Mouse (Mus musculus): ENCODE results near the gene Wdpcp. TPM values are rescaled to one million over a fixed set of nuclear protein-coding genes. Genes with fewer than 3 reads are reported as not detected.
"Not testable (repeated sequence)": the region's sequence is repeated elsewhere in the genome, so short reads cannot be mapped to it uniquely, and the experiment has no call there.

The Wdpcp gene
- polyA plus RNA-seq (2016; fragmentation: Nextera tagmentation; extraction: Ambion mirVana): 12.4 and 13.3 TPM in 2 replicates

DNA sequence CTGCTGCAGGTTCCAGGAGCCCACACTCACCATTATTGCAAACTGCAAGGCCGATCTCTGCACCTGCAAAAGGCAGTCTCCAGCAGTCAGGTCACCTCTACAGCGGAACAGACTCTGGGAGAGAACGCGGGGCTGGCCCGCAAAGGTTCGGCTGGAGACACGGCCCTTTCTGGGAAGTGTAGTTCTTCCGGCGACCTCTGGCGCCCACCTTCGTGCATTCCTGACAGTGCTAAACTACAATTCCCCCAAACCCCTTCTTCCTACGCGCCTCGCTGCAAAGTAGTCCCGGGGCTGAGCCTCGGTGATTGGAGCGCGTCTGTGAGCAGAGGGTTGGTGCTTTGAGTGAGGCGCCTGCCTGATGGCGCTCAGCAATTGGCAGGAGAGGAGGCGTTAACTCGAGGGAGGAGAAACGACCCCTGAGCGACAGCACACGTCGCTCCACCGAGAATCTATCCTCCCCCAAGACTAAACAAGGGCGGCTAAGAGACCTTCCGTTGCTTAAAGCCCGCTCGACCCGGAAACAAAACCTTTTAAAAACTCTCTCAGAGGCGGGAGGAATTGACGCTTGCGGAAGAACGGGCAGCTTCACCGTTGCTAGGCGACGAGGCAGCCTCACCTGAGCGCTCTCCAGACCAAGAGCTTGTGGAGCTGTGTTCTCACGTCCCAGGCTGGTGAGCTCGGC, at the start of gene Wdpcp, which contains the start of gene Mdh1:
Gene Wdpcp, plus strand, starts transcription at position 536 of the 682 bp plus-strand sequence.
Gene Mdh1, minus strand, starts transcription at position 668 of the 682 bp plus-strand sequence.
- peaks cover 27% of the 10 kb centered on the region for H3K4me1 ChIP-seq
- WGBS: under 1% methylated on average over 42 of the region's 42 CpGs
- H3K27me3 ChIP-seq: no peaks in the 10 kb centered on the region
- peak within 1 kb of the TSS; percentile 75 for H3K4me2 ChIP-seq
- H3K9me3 ChIP-seq: no peaks in the 10 kb centered on the region
- peak within 1 kb of the TSS; percentile 75 for H3K27ac ChIP-seq
- 0 out of 2 replicates have a peak, but pooled peaks cover 4% of the 10 kb centered on the region for H3K36me3 ChIP-seq (replicated peaks)
- peak; percentile 99 for ATAC-seq (ENCODE audit: low FRiP score)
- H3K9ac ChIP-seq: peak within 1 kb of the TSS; percentile 75
- peak within 1 kb of the TSS; percentile 72 for H3K4me3 ChIP-seq (replicated peaks)

DNA sequence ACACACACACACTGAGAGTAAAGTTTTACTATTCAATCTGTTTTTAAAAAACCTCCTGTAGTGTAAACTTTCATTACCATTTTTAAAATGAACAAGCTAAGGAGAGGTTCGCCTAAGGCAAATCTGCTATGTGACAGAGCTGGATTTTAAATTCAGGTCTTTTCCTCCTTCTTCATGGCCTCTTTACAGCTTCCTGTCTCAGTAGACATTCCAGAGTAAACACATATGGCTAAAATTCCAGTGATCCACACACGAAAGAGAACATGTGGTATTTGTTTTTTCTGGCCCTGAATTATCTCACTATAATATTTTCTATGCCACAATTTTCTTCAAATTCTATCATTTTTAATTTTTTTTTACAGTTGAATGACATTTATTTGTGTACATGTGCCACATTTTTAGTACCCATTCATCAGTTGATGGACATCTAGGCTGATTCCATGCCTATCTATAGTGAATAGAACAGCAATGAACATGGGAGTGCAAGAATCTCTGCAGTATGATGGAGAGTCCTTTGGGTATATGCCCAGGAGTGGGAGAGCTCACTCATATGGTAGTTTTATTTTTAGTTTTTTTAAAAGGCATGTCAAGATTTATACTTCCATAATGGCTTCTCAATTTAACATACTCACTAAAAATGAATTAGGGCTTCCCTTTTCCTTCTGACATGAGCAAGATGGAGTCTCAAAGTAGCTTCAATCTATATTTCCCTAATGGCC, 43.2 kb upstream of the Wdpcp start:
- H3K9ac ChIP-seq: no peak overlapping the region
- H3K4me3 ChIP-seq (replicated peaks): no peak overlapping the region
- H3K36me3 ChIP-seq (replicated peaks): no peaks in the 10 kb centered on the region
- no peaks in the 10 kb centered on the region for H3K27me3 ChIP-seq
- H3K9me3 ChIP-seq: no peaks in the 10 kb centered on the region
- 80% methylated on average over 2 of the region's 2 CpGs for WGBS
- ATAC-seq (ENCODE audit: low FRiP score): no peak
- no peaks in the 10 kb centered on the region for H3K4me1 ChIP-seq
- no peak overlapping the region for H3K4me2 ChIP-seq
- no peak overlapping the region for H3K27ac ChIP-seq

DNA sequence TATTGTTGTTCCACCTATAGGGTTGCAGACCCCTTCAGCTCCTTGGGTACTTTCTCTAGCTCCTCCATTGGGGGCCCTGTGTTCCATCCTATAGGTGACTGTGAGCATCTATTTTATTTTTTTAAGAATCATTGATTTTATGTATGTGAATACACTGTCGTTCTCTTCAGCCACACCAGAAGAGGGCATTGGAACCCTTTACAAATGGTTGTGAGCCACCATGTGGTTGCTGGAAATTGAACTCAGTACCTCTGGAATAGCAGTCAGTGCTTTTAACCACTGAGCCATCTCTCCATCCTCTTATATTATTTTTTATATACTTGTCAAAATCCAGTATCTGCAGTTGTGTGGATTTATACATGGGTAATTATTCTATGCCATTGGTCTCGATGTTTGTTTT, 41.2 kb upstream of the Wdpcp start:
- not testable (repeated sequence) for H3K9me3 ChIP-seq; H3K27me3 ChIP-seq; H3K27ac ChIP-seq; H3K4me1 ChIP-seq; ATAC-seq (ENCODE audit: low FRiP score); H3K9ac ChIP-seq; H3K4me3 ChIP-seq (replicated peaks); H3K4me2 ChIP-seq; H3K36me3 ChIP-seq (replicated peaks)
- 85% methylated on average over 2 of the region's 2 CpGs for WGBS

DNA sequence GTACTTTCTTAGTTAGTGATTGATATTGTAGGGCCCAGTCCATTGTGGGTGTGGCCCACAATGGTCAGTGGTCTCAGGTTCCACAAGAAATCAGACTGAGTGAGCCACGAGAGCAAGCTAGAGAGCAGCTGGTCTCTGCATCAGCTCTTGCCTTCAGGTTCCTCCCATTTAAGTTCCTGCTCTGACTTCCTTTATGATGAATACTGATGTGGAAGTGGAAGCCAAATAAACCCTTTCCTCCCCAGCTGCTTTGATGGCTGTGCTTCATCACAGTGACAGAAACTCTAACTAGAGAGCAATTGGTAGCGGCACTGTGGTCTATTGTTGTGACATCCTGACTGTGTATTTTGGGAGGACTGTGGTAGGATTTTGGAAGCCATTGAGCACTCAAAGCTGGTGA, 32.0 kb upstream of the Wdpcp start:
- no peak overlapping the region for H3K4me2 ChIP-seq
- no peaks in the 10 kb centered on the region for H3K9me3 ChIP-seq
- no peaks in the 10 kb centered on the region for H3K4me1 ChIP-seq
- H3K27ac ChIP-seq: no peak overlapping the region
- H3K27me3 ChIP-seq: no peaks in the 10 kb centered on the region
- H3K9ac ChIP-seq: no peak overlapping the region
- H3K4me3 ChIP-seq (replicated peaks): no peak overlapping the region
- WGBS: 72% methylated on average over 2 of the region's 2 CpGs
- no peaks in the 10 kb centered on the region for H3K36me3 ChIP-seq (replicated peaks)
- no peak for ATAC-seq (ENCODE audit: low FRiP score)

DNA sequence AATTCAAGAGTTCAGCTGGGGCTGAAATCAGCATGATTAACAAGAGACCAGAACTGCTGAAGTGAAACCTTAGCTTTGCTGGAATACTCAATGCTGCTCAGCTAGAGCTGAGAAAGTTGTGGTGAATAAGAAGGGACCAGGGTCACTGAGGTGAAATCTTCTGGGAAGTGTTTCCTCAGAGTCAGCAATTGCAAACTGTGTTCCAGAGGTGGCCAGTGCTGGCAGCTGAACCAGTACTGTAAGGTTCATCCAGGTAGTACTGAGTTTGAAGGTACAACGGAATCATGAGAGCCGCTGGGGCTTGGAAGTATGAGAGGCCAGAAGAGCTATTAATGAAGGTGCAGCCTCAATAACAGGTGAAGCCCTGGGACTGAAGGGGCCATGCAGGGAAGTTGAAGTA, 31.4 kb upstream of the Wdpcp start:
- Histone ChIP-seq H3K4me3 (replicated peaks) (no peak overlapping the region), H3K4me2 (no peak overlapping the region), H3K4me1 (no peaks in the 10 kb centered on the region), H3K27me3 (no peaks in the 10 kb centered on the region), H3K9ac (no peak overlapping the region), H3K36me3 (replicated peaks) (no peaks in the 10 kb centered on the region), H3K27ac (no peak overlapping the region), H3K9me3 (no peaks in the 10 kb centered on the region)
- no peak for ATAC-seq (ENCODE audit: low FRiP score)
- WGBS: 93% methylated on average over 2 of the region's 2 CpGs

DNA sequence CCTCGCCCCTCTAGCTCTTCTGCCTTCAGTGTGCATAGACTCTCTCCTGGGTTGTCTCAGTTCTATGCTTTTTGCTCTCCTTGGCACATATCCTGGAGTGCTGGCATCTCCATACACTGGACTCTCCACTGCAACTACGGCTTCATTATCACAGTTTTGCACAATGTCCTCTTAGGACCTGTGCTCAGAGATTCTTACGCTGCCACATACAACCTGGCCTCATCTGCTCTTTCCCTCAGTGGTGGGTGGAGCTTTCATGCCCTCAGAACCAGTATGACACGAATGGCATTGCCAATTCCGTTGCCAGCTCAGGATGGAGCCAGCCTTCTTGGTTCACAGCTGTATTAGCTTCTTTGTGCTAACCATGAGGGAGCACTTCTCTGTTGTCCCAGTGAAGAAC, 29.3 kb upstream of the Wdpcp start:
- no peaks in the 10 kb centered on the region for H3K27me3 ChIP-seq
- no peak for ATAC-seq (ENCODE audit: low FRiP score)
- no peaks in the 10 kb centered on the region for H3K9me3 ChIP-seq
- H3K36me3 ChIP-seq (replicated peaks): no peaks in the 10 kb centered on the region
- H3K4me1 ChIP-seq: no peaks in the 10 kb centered on the region
- WGBS: 82% methylated on average over 5 of the region's 5 CpGs
- H3K4me3 ChIP-seq (replicated peaks): no peak overlapping the region
- H3K9ac ChIP-seq: no peak overlapping the region
- H3K4me2 ChIP-seq: no peak overlapping the region
- no peak overlapping the region for H3K27ac ChIP-seq

DNA sequence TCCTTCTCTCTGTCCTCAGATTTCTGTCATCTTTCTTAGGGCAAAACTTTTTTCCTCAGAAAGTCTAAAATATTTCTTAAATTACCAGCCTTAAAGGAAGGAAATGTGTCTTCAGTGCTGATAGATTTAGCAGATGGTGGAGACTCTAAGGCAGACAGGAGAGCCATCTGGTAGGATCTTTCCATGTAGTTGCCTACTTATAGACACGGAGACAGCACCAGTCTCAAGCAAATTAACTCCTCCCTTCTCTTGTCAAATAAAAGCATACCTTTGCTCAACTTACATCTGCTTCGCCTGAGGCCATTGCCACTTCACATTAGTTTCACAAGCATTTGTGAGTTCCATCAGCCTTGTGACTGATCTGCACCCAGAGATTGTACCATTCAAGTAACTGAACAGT, 27.0 kb upstream of the Wdpcp start:
- no peaks in the 10 kb centered on the region for H3K36me3 ChIP-seq (replicated peaks)
- H3K9ac ChIP-seq: no peak overlapping the region
- ATAC-seq (ENCODE audit: low FRiP score): no peak
- H3K4me1 ChIP-seq: no peaks in the 10 kb centered on the region
- no peak overlapping the region for H3K27ac ChIP-seq
- H3K9me3 ChIP-seq: no peaks in the 10 kb centered on the region
- no peak overlapping the region for H3K4me3 ChIP-seq (replicated peaks)
- no peak overlapping the region for H3K4me2 ChIP-seq
- no peaks in the 10 kb centered on the region for H3K27me3 ChIP-seq
- WGBS: 70% methylated on average over 2 of the region's 2 CpGs

DNA sequence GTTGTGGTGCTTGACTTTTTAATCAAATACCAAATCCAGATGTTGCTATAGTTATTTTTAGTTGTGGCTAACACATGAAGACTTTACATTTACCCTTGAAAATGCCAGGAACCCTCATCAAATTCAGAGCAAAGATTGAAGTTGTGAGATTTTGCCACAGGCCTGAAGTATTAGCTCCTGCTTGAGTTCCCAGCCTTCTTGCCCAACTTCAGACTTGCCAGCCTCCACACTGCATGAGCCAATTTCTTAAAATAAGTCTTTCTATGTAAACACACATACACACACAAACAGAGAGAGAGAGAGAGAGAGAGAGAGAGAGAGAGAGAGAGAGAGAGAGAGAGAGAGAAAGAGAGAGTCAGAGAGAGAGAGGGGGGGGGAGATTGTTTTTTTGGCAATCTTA, 26.1 kb upstream of the Wdpcp start:
- Histone ChIP-seq H3K4me2 (no peak overlapping the region), H3K27ac (no peak overlapping the region), H3K9me3 (no peaks in the 10 kb centered on the region), H3K36me3 (replicated peaks) (no peaks in the 10 kb centered on the region), H3K9ac (no peak overlapping the region), H3K4me3 (replicated peaks) (no peak overlapping the region), H3K4me1 (no peaks in the 10 kb centered on the region), H3K27me3 (no peaks in the 10 kb centered on the region)
- ATAC-seq (ENCODE audit: low FRiP score): no peak

DNA sequence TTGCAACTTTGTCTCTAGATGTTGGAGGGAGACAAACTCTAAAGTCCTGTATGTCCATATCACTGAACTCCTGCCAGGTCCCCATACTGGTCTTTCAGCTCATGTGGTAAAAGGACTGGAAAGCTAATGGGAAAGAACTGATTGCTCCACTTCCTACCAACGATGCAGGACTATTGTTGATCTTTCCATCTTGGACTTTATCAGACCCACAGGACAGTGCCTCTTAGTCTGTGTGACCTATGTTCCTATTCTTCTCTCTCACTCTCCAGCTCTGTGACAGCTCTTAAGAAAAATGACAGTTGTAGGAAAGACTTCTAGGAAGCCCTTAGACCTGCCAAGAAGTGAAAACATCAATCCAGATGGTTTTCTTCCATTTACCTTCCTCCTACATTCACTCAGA, 25.4 kb upstream of the Wdpcp start:
- Histone ChIP-seq H3K9me3 (no peaks in the 10 kb centered on the region), H3K4me1 (no peaks in the 10 kb centered on the region), H3K4me3 (replicated peaks) (no peak overlapping the region), H3K4me2 (no peak overlapping the region), H3K9ac (no peak overlapping the region), H3K27me3 (no peaks in the 10 kb centered on the region), H3K27ac (no peak overlapping the region), H3K36me3 (replicated peaks) (no peaks in the 10 kb centered on the region)
- WGBS: 67% methylated on average over 1 of the region's 1 CpGs
- ATAC-seq (ENCODE audit: low FRiP score): no peak

DNA sequence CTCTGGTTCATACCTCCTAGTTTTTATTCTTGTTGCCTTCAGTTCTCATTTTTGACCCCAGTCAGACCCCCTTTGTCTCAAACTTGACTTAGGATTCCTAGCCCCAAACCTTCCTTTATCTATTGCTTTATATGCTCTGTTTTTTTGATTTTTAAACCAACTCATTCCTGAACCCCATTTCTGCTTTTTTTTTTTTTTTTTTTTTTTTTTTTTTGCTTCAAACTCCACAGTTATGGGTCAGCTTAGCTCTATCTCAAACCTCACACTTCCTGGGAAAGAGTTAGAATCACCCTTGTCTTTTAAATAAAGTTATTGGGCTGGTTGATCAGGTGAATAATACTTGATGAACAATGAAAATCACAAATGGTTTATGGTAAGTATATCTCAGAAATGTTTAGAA, 24.5 kb upstream of the Wdpcp start:
- no peaks in the 10 kb centered on the region for H3K27me3 ChIP-seq
- no peak for ATAC-seq (ENCODE audit: low FRiP score)
- H3K27ac ChIP-seq: no peak overlapping the region
- H3K36me3 ChIP-seq (replicated peaks): no peaks in the 10 kb centered on the region
- no peaks in the 10 kb centered on the region for H3K4me1 ChIP-seq
- no peaks in the 10 kb centered on the region for H3K9me3 ChIP-seq
- H3K4me3 ChIP-seq (replicated peaks): no peak overlapping the region
- H3K4me2 ChIP-seq: no peak overlapping the region
- H3K9ac ChIP-seq: no peak overlapping the region

DNA sequence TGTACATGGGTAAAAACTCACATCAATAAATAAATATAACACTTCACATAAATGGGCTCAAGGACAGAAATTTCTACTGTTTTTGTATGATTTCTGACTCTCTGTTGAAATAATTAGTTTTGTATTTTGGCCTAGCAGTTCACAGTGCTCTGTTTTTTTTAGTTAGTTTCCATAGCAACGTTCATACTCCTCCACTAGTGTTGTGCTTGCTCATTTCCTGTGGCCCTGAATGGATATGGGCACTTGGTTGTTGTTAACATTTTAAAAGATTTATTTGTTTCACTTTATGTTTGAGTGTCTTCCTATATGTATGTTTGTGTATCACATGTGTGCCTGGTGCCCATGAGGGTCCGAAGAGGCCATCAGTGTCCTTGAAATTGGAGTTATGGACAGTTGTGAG, 23.0 kb upstream of the Wdpcp start:
- H3K27ac ChIP-seq: no peak overlapping the region
- 90% methylated on average over 2 of the region's 2 CpGs for WGBS
- no peaks in the 10 kb centered on the region for H3K27me3 ChIP-seq

DNA sequence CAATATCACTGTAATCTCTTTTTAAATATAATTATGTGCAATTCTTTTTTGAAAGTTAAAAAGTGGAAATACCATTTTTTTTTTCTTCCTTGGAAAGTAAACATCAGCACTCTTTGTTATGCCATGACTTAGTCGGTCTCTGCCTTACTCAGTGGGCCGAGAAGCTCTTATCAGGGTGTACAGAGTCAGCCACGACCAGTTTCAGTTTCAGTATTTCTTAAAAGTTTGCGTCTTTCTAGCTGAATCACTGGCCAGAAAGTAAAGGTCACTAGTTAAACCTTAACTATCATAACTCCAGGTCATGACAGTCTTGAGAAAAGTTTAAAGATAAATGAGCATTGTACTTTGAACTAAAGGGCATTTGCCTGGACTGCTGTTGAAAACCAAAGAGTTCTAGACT, 22.3 kb upstream of the Wdpcp start:
- no peaks in the 10 kb centered on the region for H3K36me3 ChIP-seq (replicated peaks)
- ATAC-seq (ENCODE audit: low FRiP score): no peak
- H3K9me3 ChIP-seq: no peaks in the 10 kb centered on the region
- H3K4me2 ChIP-seq: no peak overlapping the region
- H3K27me3 ChIP-seq: no peaks in the 10 kb centered on the region
- no peaks in the 10 kb centered on the region for H3K4me1 ChIP-seq
- WGBS: 89% methylated on average over 4 of the region's 4 CpGs
- H3K9ac ChIP-seq: no peak overlapping the region
- H3K27ac ChIP-seq: no peak overlapping the region
- H3K4me3 ChIP-seq (replicated peaks): no peak overlapping the region

More for the DNA sequence above, 23.0 kb upstream of the Wdpcp start:
- Histone ChIP-seq H3K4me2 (no peak overlapping the region), H3K9me3 (no peaks in the 10 kb centered on the region), H3K9ac (no peak overlapping the region), H3K36me3 (replicated peaks) (no peaks in the 10 kb centered on the region), H3K4me3 (replicated peaks) (no peak overlapping the region), H3K4me1 (no peaks in the 10 kb centered on the region)
- ATAC-seq (ENCODE audit: low FRiP score): no peak
